Mouse (Mus musculus) cerebellum, adult 2 months (tissue): ENCODE results near the gene Olfr874.

Source experiments
- CTCF ChIP-seq: fragments of 200-500 bp; IDR thresholded peaks from 2 replicates; pipeline ENCODE4 v1.5.1; 2011; ENCODE audit warnings: low read depth, mild to moderate bottlenecking, control low read depth, low read length, moderate library complexity, borderline replicate concordance; ENCODE audit not compliant: insufficient read depth
- POLR2A ChIP-seq: fragments of 200-500 bp; IDR thresholded peaks from 2 replicates; pipeline ENCODE4 v1.6.1; 2011; ENCODE audit warnings: low read length, control low read depth, borderline replicate concordance; ENCODE audit not compliant: insufficient read depth

GRCm38 (mm10) chr9:37750319-37751075 lies 5.6 kb downstream of the Olfr874 start:
- no peak for TF ChIP-seq CTCF
- no peak for TF ChIP-seq POLR2A
